Mouse (Mus musculus): ENCODE data around the gene Acad10.

The Acad10 gene

GRCm38 (mm10) chr5:121574145-121574544 is 86.2 kb downstream of the Acad10 start:
- intact Hi-C loops (cut with DNase I), result no loop called here
